Mouse (Mus musculus): ENCODE results near the gene Szt2. TPM values are rescaled to one million over a fixed set of nuclear protein-coding genes. Genes with fewer than 3 reads are reported as not detected.

Szt2 gene
- polyA plus RNA-seq (2015; fragmentation: Nextera tagmentation; extraction: Ambion mirVana) = 2.1 and 2.6 TPM in 2 replicates

GRCm38 (mm10) chr4:118409142-118409900, at the start of gene Szt2, which contains the start of gene Med8:
Szt2 (minus strand) TSS chr4:118409273.
Med8 (plus strand) TSS chr4:118409337.

DNA sequence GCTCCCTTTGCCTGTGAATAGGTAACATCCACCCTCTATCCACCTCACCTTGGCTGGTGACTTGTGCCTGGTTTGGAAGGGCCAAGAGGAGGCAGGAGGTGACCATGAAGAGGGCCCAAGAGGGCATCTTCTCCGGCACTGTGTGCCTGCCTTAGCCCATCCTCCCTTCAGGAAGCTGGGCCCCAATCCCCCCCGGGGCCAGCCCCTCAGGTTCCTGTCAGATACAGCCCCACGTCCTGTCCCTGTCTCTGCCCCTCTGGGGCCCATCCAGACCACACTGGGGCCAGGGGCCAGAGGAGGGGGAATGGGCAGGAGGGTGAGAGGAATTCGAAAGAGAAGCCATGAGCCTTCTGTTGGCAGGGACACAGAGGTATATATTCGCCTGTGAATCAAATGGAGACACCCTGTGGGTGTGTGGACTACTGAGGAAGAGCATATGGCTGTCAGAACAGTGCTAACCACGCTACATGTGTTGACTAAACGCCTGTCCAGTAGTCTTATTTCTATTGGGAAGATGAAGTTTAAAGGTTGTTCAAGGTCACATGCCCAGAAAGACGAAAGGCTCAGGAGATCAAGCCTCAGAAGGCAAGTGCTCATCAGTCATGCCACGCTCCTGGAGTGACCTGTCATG, 48.4 kb upstream of the Szt2 start, which contains the start of gene Mpl:
TSS of gene Mpl (minus strand) at position 169 of the 631 bp plus-strand sequence.

DNA sequence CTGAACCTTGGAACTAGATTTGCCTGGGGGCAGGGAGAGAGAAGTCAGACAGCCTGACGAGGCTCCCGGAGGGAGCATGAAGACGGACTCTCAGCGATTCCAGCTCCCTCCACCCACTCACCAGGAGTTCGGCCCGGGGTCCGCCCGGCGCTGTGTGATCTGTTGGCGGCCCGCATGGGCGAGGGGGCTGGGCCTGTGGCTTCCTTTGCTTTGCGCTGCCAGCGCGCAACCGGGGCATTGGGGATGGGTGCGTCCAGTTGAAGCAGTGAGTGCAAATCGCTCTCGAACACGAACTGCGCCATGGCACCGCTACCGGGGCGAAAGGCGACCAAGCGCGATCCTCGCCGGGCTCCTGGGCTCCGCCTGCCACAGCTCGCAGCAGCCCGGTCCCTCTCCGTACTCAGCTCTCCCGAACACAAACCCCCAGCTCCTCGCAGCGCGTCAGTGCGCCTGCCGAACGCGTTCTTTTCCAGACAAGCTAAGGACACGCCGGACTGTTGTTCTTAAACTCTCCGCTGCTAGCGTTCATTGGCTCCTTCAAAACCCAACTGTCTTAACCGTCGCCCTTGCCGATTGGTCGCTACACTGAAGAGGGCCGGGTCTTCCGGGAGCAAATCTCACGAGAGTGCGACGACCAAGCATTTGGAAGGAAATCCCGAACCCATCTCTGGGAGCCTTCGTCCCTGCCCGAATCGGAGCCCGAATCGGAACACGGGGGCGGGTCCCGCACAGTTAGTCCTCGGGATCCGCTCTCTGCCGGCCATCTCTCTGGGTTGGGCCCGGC, 27.9 kb upstream of the Szt2 start, which contains the start of gene Cdc20:
TSS of gene Cdc20 (minus strand) at position 533 of the 784 bp plus-strand sequence.

DNA sequence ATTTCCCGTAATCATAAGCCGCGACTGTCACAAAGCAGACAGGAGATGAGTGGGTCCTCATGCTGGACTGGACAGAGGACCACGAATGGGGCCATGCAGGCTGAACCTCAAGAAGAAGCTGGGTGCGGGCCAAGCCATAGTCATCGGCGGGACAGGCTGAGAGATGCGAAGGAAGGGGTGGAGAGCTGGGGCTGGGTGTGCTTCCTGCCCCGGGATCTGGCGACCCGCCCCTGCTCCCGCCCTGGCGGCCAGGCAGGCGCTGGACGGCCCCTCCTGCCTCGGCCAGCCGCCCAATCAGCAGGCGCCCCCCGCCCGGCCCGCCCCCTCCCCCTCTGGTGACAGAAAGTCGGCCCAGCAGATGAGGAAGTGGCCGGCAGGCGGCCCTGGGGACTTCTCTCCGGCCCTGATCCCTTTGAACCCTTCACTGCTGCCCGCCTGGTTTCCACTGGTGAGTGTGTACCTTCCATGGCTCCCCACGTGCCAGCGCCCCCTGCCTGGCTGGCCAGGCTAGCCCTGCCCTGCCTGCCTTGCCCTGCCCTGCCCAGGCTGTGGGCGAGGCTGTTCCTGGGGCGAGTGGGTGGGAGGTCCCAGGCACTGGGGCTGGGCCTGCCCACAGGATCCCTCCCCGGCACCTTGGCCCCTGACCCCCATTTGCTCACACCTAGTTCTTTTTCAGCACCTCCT, 18.8 kb upstream of the Szt2 start, which contains the start of gene Elovl1:
TSS of gene Elovl1 (plus strand) at position 326 of the 684 bp plus-strand sequence.

Other genes with a start within 250 kb of the Szt2 start
- 14.2 and 14.9 TPM in 2 replicates for gene Kdm4a, start 229.2 kb downstream of the Szt2 start, polyA plus RNA-seq (2015; fragmentation: Nextera tagmentation; extraction: Ambion mirVana)
- 3.3 and 5.5 TPM in 2 replicates for gene Ptprf, start 117.9 kb downstream of the Szt2 start, polyA plus RNA-seq (2015; fragmentation: Nextera tagmentation; extraction: Ambion mirVana)
- gene Med8, start 64 bp upstream of the Szt2 start, polyA plus RNA-seq (2015; fragmentation: Nextera tagmentation; extraction: Ambion mirVana) = 54.1 and 65.5 TPM in 2 replicates
- gene Elovl1, start 18.8 kb upstream of the Szt2 start, polyA plus RNA-seq (2015; fragmentation: Nextera tagmentation; extraction: Ambion mirVana) = 50.1 and 67.4 TPM in 2 replicates
- gene Cdc20, start 28.1 kb upstream of the Szt2 start, polyA plus RNA-seq (2015; fragmentation: Nextera tagmentation; extraction: Ambion mirVana) = 35.6 and 40.3 TPM in 2 replicates
- gene Mpl, start 48.2 kb upstream of the Szt2 start, polyA plus RNA-seq (2015; fragmentation: Nextera tagmentation; extraction: Ambion mirVana) = 0.09 TPM in 1 of 2 replicates, not detected in the other
- gene Tie1, start 80.8 kb upstream of the Szt2 start, polyA plus RNA-seq (2015; fragmentation: Nextera tagmentation; extraction: Ambion mirVana) = 27.3 and 27.5 TPM in 2 replicates
- gene 2610528J11Rik, start 117.7 kb upstream of the Szt2 start, polyA plus RNA-seq (2015; fragmentation: Nextera tagmentation; extraction: Ambion mirVana) = 0.96 TPM in 1 of 2 replicates, not detected in the other
- gene Tmem125, start 134.8 kb upstream of the Szt2 start, polyA plus RNA-seq (2015; fragmentation: Nextera tagmentation; extraction: Ambion mirVana) = 2.2 and 3.3 TPM in 2 replicates
- gene Cfap57, start 211.5 kb upstream of the Szt2 start, polyA plus RNA-seq (2015; fragmentation: Nextera tagmentation; extraction: Ambion mirVana) = 0.40 TPM in 1 of 2 replicates, not detected in the other
- gene Ebna1bp2, start 211.5 kb upstream of the Szt2 start, polyA plus RNA-seq (2015; fragmentation: Nextera tagmentation; extraction: Ambion mirVana) = 82.7 and 93.5 TPM in 2 replicates
- not detected in 2 replicates for gene Olfr62, start 249.7 kb upstream of the Szt2 start, polyA plus RNA-seq (2015; fragmentation: Nextera tagmentation; extraction: Ambion mirVana)

All from skeletal muscle tissue, postnatal 0 days (tissue).